Mouse (Mus musculus): ENCODE data around the gene Pitpnm1. TPM values are rescaled to one million over a fixed set of nuclear protein-coding genes. Genes with fewer than 3 reads are reported as not detected.

Gene Pitpnm1
- 9.9 and 13.1 TPM in 2 replicates for polyA plus RNA-seq (2014; fragmentation: Nextera tagmentation; extraction: Ambion mirVana)

- peak; percentile 53 for DNase-seq (ENCODE audit: low spot score)
- Histone ChIP-seq H3K9ac (ENCODE audit: low read length) (peak within 1 kb of the TSS; percentile 63), H3K36me3 (ENCODE audit: control insufficient read depth, insufficient read depth, low read length) (no peaks in the 10 kb centered on the region), H3K27ac (ENCODE audit: low read depth, low read length) (no peak within 1 kb of the TSS), H3K4me2 (ENCODE audit: low read depth) (peak within 1 kb of the TSS; percentile 88), H3K27me3 (ENCODE audit: control insufficient read depth, insufficient read depth, low read length) (peaks cover 28% of the 10 kb centered on the region), H3K4me1 (ENCODE audit: control insufficient read depth, insufficient read depth, low read length) (peaks cover 16% of the 10 kb centered on the region), H3K9me3 (ENCODE audit: control insufficient read depth, low read length) (no peaks in the 10 kb centered on the region), H3K4me3 (ENCODE audit: low read depth, low read length) (peak within 1 kb of the TSS; percentile 46)
- no peak for ATAC-seq (ENCODE audit: insufficient read depth, low FRiP score, low TSS enrichment)
- under 1% methylated on average over 52 of the region's 53 CpGs for WGBS
These were observed at the start of gene Pitpnm1 for GRCm38 (mm10) chr19:4099837-4100717. Gene Pitpnm1, plus strand, starts transcription at chr19:4099998.

DNA sequence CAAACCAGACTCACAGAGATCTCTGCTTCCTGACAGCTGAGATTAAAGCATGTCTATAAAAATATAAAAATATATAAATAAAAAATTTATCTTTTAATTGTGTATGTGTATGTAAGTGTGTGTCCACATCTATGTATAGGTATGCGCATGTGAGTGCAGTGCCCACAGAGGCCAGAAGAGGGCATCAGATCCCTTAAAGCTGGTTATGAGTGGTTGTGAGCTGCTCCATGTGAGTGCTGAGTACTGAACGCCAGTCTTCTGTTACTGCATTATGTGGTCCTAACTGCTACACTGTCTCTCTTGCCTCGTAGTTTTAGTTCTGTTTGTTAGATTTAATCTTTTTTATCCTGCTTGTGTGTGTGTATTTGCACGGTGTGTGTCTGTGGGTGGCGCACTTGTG is 48.8 kb upstream of the Pitpnm1 start:
- ATAC-seq (ENCODE audit: insufficient read depth, low FRiP score, low TSS enrichment) (no peak), DNase-seq (ENCODE audit: low spot score) (no peak)
- H3K9me3 ChIP-seq (ENCODE audit: control insufficient read depth, low read length) = no peaks in the 10 kb centered on the region
- 90% methylated on average over 5 of the region's 5 CpGs for WGBS
- no peaks in the 10 kb centered on the region for H3K36me3 ChIP-seq (ENCODE audit: control insufficient read depth, insufficient read depth, low read length)
- H3K27ac ChIP-seq (ENCODE audit: low read depth, low read length) = no peak overlapping the region
- H3K27me3 ChIP-seq (ENCODE audit: control insufficient read depth, insufficient read depth, low read length) = no peaks in the 10 kb centered on the region
- no peak overlapping the region for H3K9ac ChIP-seq (ENCODE audit: low read length)
- H3K4me2 ChIP-seq (ENCODE audit: low read depth) = no peak overlapping the region
- no peaks in the 10 kb centered on the region for H3K4me1 ChIP-seq (ENCODE audit: control insufficient read depth, insufficient read depth, low read length)
- no peak overlapping the region for H3K4me3 ChIP-seq (ENCODE audit: low read depth, low read length)

DNA sequence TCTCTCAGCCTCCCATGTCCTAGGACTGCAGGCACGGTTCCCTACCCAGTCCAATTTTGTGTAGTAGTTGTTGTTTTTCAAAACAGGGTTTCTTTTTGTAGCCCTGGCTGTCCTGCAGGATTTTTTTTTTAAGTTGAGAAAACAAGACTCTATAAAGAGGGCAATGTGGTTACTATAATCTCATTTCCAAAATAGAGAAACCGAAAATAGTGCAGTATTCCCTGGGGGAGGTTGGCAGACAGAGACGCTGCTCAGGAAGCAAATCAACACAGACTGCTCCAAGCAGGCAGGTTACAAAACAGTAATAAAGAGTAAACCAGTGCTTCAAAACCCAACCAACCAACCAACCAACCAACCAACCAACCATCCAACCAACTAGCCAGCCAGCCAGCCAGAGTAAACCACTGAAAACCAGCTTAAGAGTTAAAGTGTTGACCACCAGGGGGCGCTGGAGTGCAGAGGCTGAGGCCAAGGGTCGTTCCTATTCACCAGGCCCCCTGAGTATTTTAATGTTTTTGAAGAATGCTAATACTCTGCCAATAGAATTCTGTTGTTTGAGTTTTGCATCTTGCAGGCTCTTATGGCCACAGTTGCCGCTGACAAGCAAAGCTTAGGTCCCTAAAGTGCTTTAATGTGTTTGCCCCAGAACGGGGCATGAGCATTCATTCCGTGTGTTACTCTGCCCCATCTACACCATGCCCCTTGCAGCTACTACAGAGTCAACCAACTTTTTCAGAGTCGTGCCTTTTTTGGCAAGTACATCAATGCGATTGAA is 47.9 kb upstream of the Pitpnm1 start:
- H3K36me3 ChIP-seq (ENCODE audit: control insufficient read depth, insufficient read depth, low read length) = no peaks in the 10 kb centered on the region
- 54% methylated on average over 10 of the region's 10 CpGs for WGBS

GRCm38 (mm10) chr19:4052516-4053030 is 47.2 kb upstream of the Pitpnm1 start:
- 77% methylated on average over 5 of the region's 5 CpGs for WGBS
- no peaks in the 10 kb centered on the region for H3K36me3 ChIP-seq (ENCODE audit: control insufficient read depth, insufficient read depth, low read length)
- no peak overlapping the region for H3K27ac ChIP-seq (ENCODE audit: low read depth, low read length)
- no peak overlapping the region for H3K9ac ChIP-seq (ENCODE audit: low read length)
- H3K4me1 ChIP-seq (ENCODE audit: control insufficient read depth, insufficient read depth, low read length) = no peaks in the 10 kb centered on the region
- H3K9me3 ChIP-seq (ENCODE audit: control insufficient read depth, low read length) = no peaks in the 10 kb centered on the region
- DNase-seq (ENCODE audit: low spot score) (no peak), ATAC-seq (ENCODE audit: insufficient read depth, low FRiP score, low TSS enrichment) (no peak)
- no peaks in the 10 kb centered on the region for H3K27me3 ChIP-seq (ENCODE audit: control insufficient read depth, insufficient read depth, low read length)
- H3K4me3 ChIP-seq (ENCODE audit: low read depth, low read length) = no peak overlapping the region
- H3K4me2 ChIP-seq (ENCODE audit: low read depth) = no peak overlapping the region

More for the DNA sequence above, 47.9 kb upstream of the Pitpnm1 start:
- Histone ChIP-seq H3K9me3 (ENCODE audit: control insufficient read depth, low read length) (no peaks in the 10 kb centered on the region), H3K27ac (ENCODE audit: low read depth, low read length) (no peak overlapping the region), H3K4me1 (ENCODE audit: control insufficient read depth, insufficient read depth, low read length) (no peaks in the 10 kb centered on the region), H3K27me3 (ENCODE audit: control insufficient read depth, insufficient read depth, low read length) (no peaks in the 10 kb centered on the region), H3K4me3 (ENCODE audit: low read depth, low read length) (no peak overlapping the region), H3K9ac (ENCODE audit: low read length) (no peak overlapping the region), H3K4me2 (ENCODE audit: low read depth) (no peak overlapping the region)
- peak; percentile 68 for DNase-seq (ENCODE audit: low spot score)
- no peak for ATAC-seq (ENCODE audit: insufficient read depth, low FRiP score, low TSS enrichment)

DNA sequence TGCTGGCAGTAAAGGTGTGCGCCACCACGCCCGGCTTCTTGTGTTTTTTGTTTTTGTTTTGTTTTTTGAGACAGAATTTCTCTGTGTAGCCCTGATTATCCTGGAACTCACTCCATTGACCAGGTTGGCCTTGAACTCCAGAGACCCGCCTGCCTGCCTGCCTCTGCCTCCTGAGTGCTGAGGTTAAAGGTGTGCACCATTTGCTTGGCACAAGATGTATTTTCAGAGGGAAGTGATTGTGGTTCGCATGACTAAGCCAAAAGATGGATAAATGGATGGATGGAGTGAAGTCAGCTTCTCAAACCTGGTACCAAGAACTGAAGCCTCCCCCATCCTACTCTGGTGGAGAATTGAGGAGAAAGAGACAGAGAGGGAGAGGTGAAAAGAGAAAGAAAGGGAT is 45.2 kb upstream of the Pitpnm1 start:
- no peak for ATAC-seq (ENCODE audit: insufficient read depth, low FRiP score, low TSS enrichment)
- H3K9me3 ChIP-seq (ENCODE audit: control insufficient read depth, low read length) = no peaks in the 10 kb centered on the region
- WGBS = 89% methylated on average over 5 of the region's 5 CpGs

GRCm38 (mm10) chr19:4055216-4055946 is 44.4 kb upstream of the Pitpnm1 start:
- no peaks in the 10 kb centered on the region for H3K27me3 ChIP-seq (ENCODE audit: control insufficient read depth, insufficient read depth, low read length)

More for the DNA sequence above, 45.2 kb upstream of the Pitpnm1 start:
- Histone ChIP-seq H3K9ac (ENCODE audit: low read length) (no peak overlapping the region), H3K4me3 (ENCODE audit: low read depth, low read length) (no peak overlapping the region), H3K27ac (ENCODE audit: low read depth, low read length) (no peak overlapping the region), H3K36me3 (ENCODE audit: control insufficient read depth, insufficient read depth, low read length) (no peaks in the 10 kb centered on the region), H3K4me2 (ENCODE audit: low read depth) (no peak overlapping the region), H3K27me3 (ENCODE audit: control insufficient read depth, insufficient read depth, low read length) (no peaks in the 10 kb centered on the region), H3K4me1 (ENCODE audit: control insufficient read depth, insufficient read depth, low read length) (no peaks in the 10 kb centered on the region)
- DNase-seq (ENCODE audit: low spot score) = no peak

GRCm38 (mm10) chr19:4055947-4056693 is 43.7 kb upstream of the Pitpnm1 start:
- no peak overlapping the region for H3K4me3 ChIP-seq (ENCODE audit: low read depth, low read length)
- no peaks in the 10 kb centered on the region for H3K36me3 ChIP-seq (ENCODE audit: control insufficient read depth, insufficient read depth, low read length)
- no peak overlapping the region for H3K4me2 ChIP-seq (ENCODE audit: low read depth)
- no peaks in the 10 kb centered on the region for H3K27me3 ChIP-seq (ENCODE audit: control insufficient read depth, insufficient read depth, low read length)
- DNase-seq (ENCODE audit: low spot score) = no peak
- H3K9ac ChIP-seq (ENCODE audit: low read length) = no peak overlapping the region
- WGBS = 70% methylated on average over 15 of the region's 15 CpGs
- H3K9me3 ChIP-seq (ENCODE audit: control insufficient read depth, low read length) = no peaks in the 10 kb centered on the region
- ATAC-seq (ENCODE audit: insufficient read depth, low FRiP score, low TSS enrichment) = no peak
- no peaks in the 10 kb centered on the region for H3K4me1 ChIP-seq (ENCODE audit: control insufficient read depth, insufficient read depth, low read length)
- H3K27ac ChIP-seq (ENCODE audit: low read depth, low read length) = no peak overlapping the region

More at GRCm38 (mm10) chr19:4055216-4055946, 44.4 kb upstream of the Pitpnm1 start:
- ATAC-seq (ENCODE audit: insufficient read depth, low FRiP score, low TSS enrichment) = no peak
- H3K27ac ChIP-seq (ENCODE audit: low read depth, low read length) = no peak overlapping the region
- DNase-seq (ENCODE audit: low spot score) = no peak
- H3K36me3 ChIP-seq (ENCODE audit: control insufficient read depth, insufficient read depth, low read length) = no peaks in the 10 kb centered on the region
- no peaks in the 10 kb centered on the region for H3K9me3 ChIP-seq (ENCODE audit: control insufficient read depth, low read length)
- H3K9ac ChIP-seq (ENCODE audit: low read length) = no peak overlapping the region
- no peak overlapping the region for H3K4me3 ChIP-seq (ENCODE audit: low read depth, low read length)
- no peak overlapping the region for H3K4me2 ChIP-seq (ENCODE audit: low read depth)
- no peaks in the 10 kb centered on the region for H3K4me1 ChIP-seq (ENCODE audit: control insufficient read depth, insufficient read depth, low read length)
- WGBS = 69% methylated on average over 8 of the region's 8 CpGs

DNA sequence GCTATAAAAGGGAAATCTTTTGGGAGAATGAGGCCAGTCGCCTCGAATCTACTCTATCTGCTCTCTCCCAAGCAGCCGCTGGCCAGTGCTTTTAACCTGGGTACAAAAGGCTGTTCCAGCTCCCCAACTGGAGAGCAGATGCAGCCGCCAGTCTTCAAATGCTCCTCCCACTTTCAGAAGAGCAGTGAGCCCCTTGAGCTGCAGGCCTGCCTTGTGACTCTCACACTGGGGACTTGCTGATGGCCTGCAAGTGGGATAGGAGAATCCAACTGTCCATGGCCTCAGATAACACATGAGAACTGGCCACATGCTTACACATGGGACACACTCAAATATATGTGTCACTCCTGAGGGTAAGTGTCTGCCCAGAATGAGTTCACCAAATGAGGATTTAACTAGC is 43.1 kb upstream of the Pitpnm1 start:
- H3K4me1 ChIP-seq (ENCODE audit: control insufficient read depth, insufficient read depth, low read length) = no peaks in the 10 kb centered on the region
- ATAC-seq (ENCODE audit: insufficient read depth, low FRiP score, low TSS enrichment) (no peak), DNase-seq (ENCODE audit: low spot score) (no peak)
- WGBS = 42% methylated on average over 4 of the region's 4 CpGs
- no peak overlapping the region for H3K4me3 ChIP-seq (ENCODE audit: low read depth, low read length)
- H3K9me3 ChIP-seq (ENCODE audit: control insufficient read depth, low read length) = no peaks in the 10 kb centered on the region
- H3K27ac ChIP-seq (ENCODE audit: low read depth, low read length) = no peak overlapping the region
- no peak overlapping the region for H3K4me2 ChIP-seq (ENCODE audit: low read depth)
- no peak overlapping the region for H3K9ac ChIP-seq (ENCODE audit: low read length)
- H3K27me3 ChIP-seq (ENCODE audit: control insufficient read depth, insufficient read depth, low read length) = no peaks in the 10 kb centered on the region
- H3K36me3 ChIP-seq (ENCODE audit: control insufficient read depth, insufficient read depth, low read length) = no peaks in the 10 kb centered on the region
